Mouse (Mus musculus) heart, postnatal 10 days (tissue): ENCODE measurements around the gene Gm6337. TPM values are rescaled to one million over a fixed set of nuclear protein-coding genes. Genes with fewer than 3 reads are reported as not detected.
"Not testable (repeated sequence)": the region's sequence is repeated elsewhere in the genome, so short reads cannot be mapped to it uniquely, and the experiment has no call there.

ENCODE experiments used
- DNase-seq, 2 experiments: peaks; one replicate each; pipeline ENCODE4 v3.0.0; 2021
- intact Hi-C: fragments of 180-260 bp; cut with DNase I; formaldehyde crosslinking; loops from one replicate; pipeline ENCODE4 v1.15.1; 2025
- total RNA-seq, 2 experiments: library from RNA; stranded (reverse); gene quantifications; 2 replicates each; pipeline ENCODE4 v1.2.3; 2021

Gm6337 gene
- not detected for total RNA-seq

DNA sequence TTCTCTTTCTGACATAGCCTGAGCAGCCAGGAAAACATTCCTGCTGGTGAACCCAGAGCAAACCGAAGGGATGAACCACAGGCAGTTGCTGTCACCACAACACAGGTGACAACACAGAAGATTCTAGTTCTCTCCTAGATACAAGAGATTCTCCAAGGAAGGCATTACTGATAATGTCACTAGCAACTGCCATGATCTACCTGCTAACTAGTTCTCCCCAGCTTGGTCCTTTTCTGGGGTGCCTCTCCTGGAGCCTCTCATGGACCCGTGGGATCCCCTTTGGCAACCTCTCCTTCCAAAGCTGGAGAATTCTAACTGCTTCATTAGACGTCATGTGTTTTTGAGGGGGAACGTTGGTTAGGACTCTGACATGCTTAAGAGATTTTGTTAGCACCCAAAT lies at the start of gene Gm6337:
TSS of gene Gm6337 (minus strand) at position 101 of the 400 bp plus-strand sequence.
- intact Hi-C loops, DNase-seq: not testable (repeated sequence)

DNA sequence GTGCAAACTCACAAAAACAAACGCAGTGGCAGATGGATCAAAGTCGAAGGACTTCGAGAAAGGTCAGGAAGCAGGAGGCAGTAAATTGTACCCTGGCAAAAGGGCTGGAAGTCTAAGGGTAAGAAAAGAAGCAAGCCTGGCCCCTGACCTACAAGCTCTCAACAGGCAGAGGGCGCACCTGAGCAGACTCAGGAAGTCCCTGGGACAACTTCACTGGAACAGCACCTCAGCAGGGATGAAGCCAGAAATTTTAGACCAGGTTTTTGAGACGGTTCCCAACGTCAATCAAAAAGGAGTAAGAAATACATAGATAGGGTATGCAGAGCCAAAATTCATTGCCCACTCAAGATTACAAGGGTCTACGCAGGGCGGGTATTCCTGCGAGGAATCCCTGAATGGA lies 49.4 kb upstream of the Gm6337 start:
- DNase-seq = peak in 1 of 2 experiments; percentile 2
- intact Hi-C loops = not testable (repeated sequence)

DNA sequence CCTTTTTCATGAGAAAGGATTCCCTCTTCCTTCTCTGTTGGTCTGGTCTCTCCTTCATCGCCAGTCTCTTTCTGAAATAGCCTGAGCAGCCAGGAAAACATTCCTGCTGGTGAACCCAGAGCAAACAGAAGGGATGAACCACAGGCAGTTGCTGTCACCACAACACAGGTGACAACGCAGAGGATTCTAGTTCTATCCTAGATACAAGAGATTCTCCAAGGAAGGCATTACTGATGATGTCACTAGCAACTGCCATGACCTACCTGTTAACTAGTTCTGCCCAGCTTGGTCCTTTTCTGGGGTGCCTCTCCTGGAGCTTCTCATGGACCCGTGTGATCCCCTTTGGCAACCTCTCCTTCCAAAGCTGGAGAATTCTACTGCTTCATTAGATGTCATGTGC lies 35.8 kb upstream of the Gm6337 start, which contains the start of gene Gm8206:
TSS of gene Gm8206 (minus strand) at position 101 of the 400 bp plus-strand sequence.
- DNase-seq, intact Hi-C loops: not testable (repeated sequence)

Other genes with a start within 250 kb of the Gm6337 start
- gene Gm3424, start 227.9 kb downstream of the Gm6337 start, total RNA-seq = not detected
- gene Gm8237, start 177.9 kb downstream of the Gm6337 start, total RNA-seq = 1 to 10 TPM in 1 of 2 experiments, under 1 TPM in 1; 0.57 to 1.3 TPM
- under 1 TPM; 0.57 to 0.81 TPM for gene Gm3248, start 96.5 kb downstream of the Gm6337 start, total RNA-seq
- not detected for gene Gm3453, start 79.1 kb downstream of the Gm6337 start, total RNA-seq
- 1 to 10 TPM in 1 of 2 experiments, not detected in 1; 1.1 TPM for gene Gm8206, start 35.7 kb upstream of the Gm6337 start, total RNA-seq
- gene Gm3468, start 50.4 kb upstream of the Gm6337 start, total RNA-seq = under 1 TPM; 0.36 to 0.57 TPM
- not detected for gene Gm3476, start 67.5 kb upstream of the Gm6337 start, total RNA-seq
- gene Gm21560, start 161.0 kb upstream of the Gm6337 start, total RNA-seq = 1 to 10 TPM; 1.2 to 1.3 TPM
- gene Gm3411, start 229.0 kb upstream of the Gm6337 start, total RNA-seq = 1 to 10 TPM in 1 of 2 experiments, under 1 TPM in 1; 0.89 to 1.4 TPM
- gene Gm21103, start 246.6 kb upstream of the Gm6337 start, total RNA-seq = not detected